Mouse (Mus musculus) frontal cortex, postnatal 14 days (tissue): ENCODE results near the gene Sgms1.

Experiments used
- DNase-seq, 2 experiments: peaks; one replicate each; pipeline ENCODE4 v3.0.0; 2022; ENCODE audit warnings: low spot score in 2 of 2

The Sgms1 gene

DNA sequence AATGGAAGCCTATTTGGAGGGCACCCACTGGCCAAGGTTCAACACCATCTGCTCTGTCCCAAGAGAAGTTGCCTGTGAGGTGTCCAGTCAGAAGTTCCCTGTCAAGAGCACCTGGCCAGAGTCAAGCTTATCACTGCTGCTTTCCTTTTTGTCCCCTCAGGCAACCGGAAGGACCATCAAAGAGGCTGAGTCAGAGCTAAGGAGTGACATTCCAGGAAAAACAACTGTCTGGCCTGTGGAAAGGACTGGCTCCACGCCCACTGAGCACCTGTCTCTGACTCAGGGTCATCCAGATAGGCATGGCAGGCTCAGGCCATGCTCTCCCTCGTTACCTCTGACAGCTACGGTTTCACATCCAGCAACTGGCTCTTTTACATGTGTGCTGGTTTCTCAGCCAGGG, 147.4 kb downstream of the Sgms1 start:
- no peak for DNase-seq

DNA sequence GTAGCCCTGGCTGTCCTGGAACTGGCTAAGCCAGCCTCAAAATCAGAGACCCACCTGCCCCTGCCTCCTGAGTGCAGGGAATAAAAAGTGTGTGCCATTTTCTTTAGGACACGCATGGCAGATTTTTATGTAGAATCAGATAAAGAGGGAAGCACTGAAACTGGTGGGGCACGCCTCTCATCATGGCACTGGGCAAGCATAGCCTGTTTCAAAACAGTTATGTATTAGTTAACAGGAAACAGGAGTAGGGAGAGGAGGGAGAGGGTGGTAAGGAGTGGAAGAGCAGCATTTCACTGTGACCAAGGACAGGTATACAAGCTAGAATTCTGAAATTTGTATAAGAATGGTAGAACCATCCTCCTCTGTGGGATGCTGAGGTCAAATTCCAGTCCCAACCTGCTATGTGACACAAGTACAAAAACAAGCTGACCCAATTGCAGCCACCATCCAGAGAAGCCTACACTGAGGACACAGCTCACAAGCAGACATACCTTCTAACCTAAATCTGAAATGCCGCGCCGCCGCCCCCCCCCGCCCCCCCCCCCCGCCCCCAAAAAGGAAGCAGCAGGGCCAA, 149.0 kb downstream of the Sgms1 start:
- no peak for DNase-seq

DNA sequence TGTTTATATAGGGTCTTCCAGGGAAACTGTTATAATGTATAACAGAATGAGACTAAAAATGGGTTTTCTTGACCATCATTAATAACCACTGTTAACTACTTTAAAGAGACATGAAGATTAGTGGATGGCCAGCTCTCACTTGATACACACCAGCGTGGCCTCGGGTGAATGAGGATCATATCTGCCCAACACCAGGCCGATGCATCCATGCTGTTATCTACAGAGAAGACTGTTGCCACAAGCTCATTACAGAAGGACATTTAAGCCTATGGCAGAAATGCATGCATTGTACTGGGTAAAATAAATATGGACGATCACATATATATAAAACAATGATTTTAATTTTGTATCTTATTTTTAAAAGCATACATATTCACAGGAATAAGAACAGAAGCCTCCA, 149.6 kb downstream of the Sgms1 start:
- no peak for DNase-seq

DNA sequence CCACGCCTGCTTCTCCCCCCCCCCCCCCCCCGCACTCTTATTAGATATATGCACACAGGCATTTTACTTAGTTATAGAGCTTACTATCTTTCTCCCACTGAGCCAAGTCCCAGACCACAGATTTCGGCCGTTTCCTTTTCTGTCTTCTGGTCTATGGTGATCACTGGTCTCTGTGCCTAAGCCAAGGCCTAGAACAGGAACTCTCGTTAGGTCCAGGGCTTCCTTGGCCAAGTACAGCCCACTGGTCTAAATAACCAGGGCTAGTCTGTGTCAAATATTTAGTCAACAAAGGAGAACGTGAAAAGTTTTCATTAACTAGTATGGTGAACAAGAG, 150.1 kb downstream of the Sgms1 start:
- DNase-seq = no peak

DNA sequence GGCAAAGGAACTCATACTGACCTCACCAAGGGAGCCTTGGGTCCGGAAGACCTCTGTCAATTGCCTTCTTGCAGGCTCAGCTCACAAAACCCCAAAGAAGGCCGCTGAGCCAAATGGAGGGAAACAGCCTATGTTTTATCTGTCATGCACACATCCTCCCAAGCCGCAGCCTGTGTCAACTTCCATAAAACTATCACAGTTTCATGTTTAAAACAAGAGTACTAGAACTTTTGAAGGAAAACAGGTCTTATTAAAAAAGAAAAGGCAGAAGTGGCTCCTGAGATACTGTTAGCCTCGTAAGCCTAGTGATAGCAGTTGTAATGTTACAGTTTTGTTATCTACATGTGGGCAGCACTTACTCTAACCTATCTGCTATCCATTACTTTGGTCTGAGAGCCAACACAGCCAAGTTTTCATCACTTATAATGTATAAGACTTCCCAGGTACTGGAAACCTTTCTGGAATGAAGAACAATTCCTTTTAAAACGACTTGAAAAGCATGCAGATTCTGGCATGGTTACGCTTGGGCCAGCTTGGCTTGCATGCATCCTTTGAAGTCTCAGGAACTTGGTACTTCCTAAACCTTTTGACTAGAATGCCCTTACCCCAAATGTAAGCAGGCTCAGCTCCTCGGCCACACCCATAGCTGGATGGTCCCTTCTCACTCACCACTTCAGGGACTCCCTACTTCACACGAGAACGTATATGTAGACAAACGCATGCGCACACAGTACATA, 150.6 kb downstream of the Sgms1 start:
- DNase-seq = no peak

DNA sequence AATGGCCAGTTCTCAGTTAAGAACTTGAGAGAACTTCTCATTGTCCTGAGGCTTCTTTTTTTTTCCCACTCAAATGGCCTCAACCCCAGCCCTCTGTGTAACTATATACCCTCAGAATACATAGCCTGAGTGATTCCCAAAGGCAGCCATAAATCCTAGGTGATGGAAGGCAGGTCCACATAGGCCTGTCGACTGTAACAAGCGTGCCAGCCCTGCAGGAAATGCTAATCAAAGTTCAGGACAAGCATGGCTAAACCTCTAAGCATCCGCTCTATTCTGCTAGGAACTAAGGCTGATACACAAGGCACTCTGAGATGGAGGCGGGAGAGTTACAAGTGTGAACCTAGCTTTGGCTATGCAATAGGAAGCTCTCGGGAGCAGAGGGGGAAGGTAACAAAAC, 151.8 kb downstream of the Sgms1 start:
- no peak for DNase-seq

DNA sequence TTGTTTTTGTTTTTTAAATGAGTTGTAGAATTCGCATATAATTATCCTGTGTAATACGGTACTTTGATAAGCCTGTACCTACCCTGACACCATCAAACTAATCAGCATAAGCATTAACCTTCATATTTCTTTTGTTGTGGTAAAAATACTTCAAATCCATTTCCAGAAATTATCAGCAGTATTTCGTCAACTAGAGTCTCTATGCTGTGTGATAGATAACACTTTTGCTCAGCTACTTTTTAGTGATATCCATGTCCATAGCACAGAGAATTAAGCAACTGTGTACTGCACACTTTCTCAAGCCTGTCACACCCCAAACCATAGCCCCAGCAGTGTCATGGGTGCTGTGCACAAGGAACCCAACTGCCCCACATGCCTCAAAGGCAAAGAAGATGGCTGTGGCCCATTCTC, 152.3 kb downstream of the Sgms1 start:
- DNase-seq = no peak

DNA sequence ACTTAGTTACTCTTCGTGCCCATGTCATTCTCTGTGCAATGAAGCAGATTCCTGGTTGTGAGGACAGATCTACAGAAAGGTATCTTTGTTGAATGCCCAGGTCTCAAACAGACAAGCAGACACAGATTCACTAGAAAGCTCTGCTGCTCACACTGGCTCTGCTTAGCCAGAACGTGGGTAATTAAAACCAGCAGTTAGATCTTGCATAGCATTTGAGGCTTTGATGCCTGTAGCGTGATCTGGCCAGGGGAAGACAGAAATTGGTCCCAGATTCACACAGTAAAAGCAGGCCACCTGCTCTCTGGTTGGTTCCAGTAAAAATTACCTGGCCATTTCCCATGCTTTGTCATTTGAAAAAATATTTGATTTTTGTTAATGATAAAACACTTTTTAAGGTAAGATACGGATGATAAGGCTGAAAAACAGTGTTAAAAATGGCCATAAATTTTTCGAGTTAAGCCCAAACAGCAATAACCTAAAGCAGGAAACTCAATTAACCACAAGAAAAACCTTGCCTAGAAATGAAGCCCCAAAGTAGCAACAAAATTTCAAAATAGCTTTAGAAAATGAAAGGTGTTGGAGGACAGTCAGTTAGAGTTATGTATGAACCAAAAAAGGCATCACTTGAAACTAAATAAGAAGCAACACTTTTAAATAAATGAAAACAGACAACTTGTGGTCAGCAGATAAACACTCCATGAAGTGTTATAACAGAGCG, 154.6 kb downstream of the Sgms1 start:
- DNase-seq = no peak

DNA sequence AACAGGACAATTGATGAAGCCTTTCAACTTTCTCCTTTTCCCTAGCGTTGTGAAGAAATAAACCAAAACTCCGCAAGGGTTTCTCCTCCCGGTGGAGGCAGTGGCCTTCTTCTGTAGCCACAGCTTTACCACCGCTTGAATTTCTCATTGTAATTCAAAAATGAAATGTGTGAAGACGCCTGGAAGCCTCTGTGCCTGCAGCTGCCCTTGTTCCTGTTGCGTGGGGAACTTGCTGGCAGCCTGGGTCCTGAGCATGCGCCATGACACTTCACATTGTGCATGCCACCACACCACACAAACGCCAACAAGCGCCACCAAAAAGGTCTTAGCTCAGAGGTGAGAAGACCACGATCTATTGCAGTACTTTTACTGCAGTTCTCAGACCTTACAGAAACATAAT, 158.2 kb downstream of the Sgms1 start:
- no peak for DNase-seq

DNA sequence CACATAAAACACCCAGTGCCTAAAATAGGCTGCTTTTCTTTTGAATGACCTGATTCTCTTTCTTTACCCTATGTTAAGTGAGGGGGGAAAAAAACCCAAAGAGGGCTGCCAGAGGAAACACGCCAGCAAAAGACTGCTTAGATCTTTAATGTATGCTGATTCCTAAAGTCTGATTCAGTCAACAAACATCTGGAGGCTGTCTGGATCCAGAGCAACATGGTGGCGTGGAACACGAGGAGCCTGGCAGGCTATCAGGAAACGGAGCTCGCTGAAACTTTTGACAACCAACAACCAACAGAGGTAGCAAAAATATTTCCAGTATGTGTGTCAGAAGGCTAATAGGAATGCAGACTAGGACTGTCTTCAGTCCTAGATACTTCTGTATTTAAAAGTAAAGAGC, 158.7 kb downstream of the Sgms1 start:
- DNase-seq = no peak

DNA sequence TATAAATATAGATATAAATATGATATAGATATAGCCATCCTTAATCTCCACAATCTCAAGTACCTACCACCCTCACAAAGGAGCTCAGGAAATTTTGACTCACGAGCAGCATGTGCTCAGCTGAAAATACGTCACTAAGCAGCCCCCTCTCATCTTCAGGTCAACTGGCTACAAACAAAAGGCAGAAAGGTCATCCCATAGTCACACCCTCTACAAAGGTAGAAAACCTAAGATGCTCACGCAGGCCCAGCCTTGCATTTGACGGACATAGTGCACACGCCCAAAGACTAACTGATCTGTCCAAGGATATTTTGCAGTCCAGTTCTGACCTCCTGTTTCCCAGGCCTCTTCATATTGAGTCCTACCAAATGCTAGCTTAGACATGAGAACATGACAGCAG, 159.2 kb downstream of the Sgms1 start:
- no peak for DNase-seq

DNA sequence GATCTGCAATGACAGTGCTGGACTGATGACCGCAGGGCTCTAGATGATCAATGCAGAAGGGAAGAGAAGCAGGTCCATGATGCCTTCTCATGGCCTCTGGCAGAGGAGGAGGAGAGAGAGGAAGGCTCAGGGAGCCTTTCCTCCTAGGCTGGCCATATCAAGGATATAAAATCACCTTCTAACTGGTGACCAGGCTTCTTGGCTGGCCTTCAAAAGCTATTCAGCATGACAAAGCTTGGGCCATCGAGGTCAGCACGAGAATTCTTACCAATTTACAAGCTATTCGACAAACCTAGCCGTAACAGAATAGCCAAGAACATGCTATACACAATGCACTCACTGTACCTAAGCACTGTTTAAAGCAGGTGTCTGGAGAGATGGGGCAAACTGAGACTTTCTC, 159.7 kb downstream of the Sgms1 start:
- no peak for DNase-seq

DNA sequence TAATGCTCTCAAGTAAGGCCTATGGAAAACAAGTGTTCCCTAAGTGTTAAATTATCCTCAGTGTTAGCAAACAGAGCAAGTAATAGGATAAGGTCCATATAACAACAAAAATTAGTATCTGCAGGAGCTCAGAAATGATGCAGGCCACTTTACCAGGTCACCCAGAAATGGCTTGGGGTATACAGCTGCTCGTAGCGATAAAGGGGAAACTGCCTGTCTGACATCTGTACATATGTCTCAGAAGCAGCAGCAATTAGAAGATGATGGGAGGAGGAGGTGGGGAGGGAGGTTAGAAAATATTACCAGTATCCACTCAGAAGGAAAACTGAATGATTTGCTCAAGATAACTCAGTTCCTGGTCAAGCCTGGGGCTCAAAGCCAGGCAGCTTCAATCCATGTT, 162.3 kb downstream of the Sgms1 start:
- DNase-seq = no peak

DNA sequence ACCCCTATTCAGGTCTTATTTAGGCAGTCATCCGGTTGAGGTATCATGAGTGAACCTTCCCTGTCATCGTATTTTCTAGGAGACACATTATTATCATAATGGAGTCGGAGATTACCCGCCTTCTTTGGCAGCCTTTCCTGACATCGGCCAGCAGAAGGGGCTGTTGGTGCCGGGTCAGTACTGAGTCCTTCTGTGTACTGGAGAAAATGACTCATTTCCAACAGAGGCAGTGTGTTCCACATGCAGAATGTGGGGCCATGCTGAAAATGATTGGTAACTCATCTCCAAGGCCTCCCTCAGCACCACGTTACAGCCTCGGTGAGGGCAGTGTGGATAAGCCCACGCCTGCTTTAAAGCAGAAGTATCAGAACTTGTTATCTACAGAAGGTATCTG, 164.4 kb downstream of the Sgms1 start:
- no peak for DNase-seq

DNA sequence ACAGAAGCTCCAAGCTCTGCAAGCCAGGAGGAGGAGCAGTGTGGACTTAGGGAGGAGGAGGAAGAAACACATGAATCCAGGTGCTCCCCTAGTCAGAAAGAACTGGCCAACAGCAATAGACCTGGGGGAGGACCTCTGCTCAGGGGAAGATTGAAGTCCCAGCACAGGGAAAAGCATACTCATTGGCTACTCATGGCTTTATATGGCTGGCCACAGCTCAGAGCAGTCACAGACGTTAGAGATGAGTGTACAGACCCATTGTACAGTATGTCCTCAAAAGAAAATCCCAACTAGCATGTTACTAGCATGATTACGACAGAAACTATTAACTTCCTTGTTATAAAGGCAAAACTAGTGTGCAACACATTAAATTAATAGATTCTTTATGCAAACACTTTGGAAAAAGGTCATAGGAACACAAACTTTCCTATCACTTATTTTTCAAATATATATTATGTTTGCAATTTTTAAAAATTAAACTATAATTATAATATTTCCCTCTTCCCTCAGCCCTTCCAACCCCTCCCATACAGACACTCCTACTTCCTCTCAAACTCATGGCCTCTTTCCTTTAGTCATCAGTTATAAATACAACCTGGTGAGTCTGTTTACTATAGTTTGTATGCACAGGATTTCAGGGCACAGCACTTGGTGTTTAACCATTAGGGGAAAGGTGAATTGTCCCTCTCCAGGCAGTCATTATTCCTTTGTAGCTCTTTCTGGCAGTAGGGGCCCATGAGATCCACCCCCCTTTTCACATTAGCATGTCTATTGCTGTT, 165.0 kb downstream of the Sgms1 start:
- no peak for DNase-seq

DNA sequence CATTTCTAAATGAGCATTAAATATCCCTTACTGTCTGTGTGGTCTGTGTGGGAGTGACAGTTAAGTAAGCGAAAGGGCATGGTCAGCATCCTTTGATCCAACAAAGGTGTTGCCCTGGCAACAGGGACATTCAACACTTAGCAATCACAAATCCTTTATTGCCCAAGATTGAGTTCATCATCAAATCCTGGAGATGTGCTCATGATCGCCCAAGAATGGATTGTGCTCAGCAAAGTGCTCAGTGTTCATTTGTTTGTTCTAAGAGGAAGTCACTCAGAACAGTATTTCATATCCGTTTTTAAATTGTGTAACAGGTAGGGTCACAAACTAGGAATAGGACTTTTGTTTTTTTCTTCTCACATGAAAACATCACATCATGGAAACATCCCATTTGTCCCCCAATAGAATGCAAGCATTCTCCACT, 165.8 kb downstream of the Sgms1 start:
- DNase-seq = no peak

DNA sequence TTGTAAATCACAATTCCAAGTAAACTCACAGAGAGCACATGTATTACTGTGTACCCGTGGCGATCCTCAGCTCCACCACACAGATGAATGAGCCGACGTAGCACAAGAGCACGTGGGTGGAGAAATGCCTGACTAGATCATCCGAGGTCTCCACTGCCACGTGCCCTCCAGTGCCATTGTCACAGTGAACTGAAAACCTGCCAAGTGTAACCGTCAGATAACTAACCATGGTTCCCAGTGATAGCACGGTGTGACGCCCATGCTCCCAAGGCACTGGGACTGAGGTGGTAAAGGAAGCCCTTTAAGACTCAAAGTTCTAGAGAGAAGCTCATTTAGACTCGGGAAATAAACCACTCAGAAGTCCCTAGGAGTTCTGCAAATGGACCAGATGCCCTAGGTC, 167.4 kb downstream of the Sgms1 start:
- DNase-seq = no peak

DNA sequence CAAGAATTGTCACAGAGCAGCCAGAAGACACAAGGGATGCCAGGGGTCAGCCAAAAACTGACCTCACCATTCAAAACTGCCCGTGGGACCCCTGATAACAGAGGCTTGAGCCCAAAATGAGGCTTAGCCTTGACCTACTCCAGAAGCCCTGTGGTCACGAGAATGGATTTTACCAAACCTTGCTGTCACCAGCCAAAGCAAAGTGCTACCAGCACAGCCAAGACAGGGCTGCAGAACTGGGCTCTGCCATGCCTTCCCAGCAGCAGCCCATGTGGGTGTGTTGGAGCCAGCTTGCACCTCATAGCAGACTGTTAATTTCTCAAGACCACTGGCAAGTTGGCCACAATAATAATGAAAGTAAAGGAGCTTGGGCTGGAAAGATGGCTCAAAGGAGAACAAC, 168.5 kb downstream of the Sgms1 start:
- no peak for DNase-seq

DNA sequence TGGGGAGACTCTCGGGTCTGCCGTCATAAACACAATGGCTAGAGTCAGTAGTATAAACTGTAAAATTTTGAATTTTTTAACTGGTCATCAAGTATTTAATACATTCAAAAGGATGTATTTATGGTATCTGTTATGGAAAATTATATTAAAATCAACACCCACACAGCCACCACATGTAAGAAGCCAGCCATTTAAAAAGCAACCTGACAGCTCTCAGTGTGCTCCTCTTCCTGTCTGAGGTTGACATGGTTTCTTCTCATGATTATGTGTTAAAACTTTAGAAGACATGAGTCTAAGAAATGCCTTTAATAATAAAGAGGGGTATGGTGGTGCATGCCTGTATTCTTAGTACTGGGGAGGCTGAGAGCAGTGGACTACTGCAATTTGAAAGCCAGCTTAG, 172.8 kb downstream of the Sgms1 start:
- DNase-seq = no peak

DNA sequence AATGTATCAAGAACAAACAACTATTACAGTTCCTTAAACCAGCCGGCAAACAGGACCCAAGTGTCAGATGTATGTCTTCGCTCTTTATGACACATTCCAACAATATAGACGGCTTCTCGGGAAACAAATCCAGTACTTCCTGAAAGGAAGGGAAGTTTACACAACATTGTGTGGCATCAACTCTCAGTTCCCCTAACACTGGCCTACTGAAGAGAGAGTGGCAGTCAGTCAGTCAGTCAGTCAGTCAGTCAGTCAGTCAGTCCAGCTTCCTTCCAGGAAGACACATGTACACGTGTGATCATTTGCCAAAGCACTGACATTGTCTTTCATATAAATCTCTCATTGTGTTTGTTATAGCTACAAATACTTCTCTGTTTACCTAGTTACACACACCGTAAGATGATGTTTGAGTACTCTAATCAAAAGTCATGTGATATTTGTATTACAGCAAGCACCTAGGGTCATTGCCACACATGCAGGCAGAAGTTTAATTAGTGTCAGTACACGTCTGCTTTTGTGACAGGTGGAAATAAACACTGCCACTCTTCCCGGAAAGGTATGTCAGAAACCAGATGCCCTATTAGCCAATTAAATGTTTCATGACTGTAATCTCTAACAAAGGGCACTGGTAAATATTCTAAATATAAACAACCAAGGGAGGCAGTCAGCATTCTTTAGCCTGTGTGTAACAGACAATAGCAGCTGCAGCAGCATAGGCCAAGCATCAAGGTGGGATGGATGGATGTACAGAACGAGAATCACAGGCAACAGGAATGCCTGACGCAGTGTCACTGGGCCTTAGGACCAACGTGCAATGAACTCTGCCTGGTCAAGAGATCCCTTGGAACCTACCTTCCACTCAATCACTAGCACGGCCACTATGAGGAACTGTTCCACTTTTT, 174.4 kb downstream of the Sgms1 start:
- DNase-seq = no peak

DNA sequence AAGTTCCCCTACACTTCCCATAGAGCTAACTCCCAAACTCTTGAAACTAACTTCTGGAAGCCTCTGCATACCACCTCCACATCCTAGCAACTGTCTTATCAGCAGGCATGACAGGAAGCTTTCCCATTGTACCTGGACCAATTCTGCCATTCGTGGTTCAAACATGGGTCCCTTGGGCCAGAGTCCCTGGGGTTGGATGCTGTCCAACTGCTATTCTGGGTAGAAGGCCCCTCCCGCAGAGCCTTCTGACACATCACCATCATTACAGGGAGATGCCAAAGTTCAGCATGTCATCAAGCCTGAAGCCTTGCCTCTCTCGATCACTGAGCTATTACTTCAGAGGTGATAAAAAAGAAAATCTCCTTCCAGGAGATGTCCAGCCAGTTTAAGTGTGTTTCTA, 175.9 kb downstream of the Sgms1 start:
- no peak for DNase-seq

DNA sequence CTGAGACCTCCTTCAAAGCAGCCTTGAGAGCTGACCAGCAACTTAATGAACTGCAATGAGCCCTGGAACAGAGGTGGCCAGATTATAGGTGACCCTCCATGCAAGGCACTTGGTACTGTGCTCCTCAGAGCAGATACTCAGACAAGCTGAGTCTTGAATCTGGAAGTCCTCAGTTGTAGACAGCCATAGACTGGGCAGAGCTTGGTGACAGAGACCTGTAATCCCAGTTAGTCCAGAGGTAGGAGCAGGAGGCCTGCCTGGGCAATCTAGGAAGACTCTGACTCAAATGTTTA, 178.3 kb downstream of the Sgms1 start:
- no peak for DNase-seq
